Mouse (Mus musculus) thymus, postnatal 0 days (tissue): ENCODE data around the gene 1700029P11Rik. TPM values are rescaled to one million over a fixed set of nuclear protein-coding genes. Genes with fewer than 3 reads are reported as not detected.
A peak's percentile ranks its signal among the peaks of the same experiment; 100 is the strongest.

Experiments
- DNase-seq: peaks from one replicate; pipeline ENCODE4 v3.0.0-alpha.2; 2015; ENCODE audit warnings: low spot score
- polyA plus RNA-seq: library from polyadenylated mRNA; unstranded; fragments of >200 nt; fragmentation: Nextera tagmentation; extraction: Ambion mirVana; gene quantifications from 2 replicates; pipeline ENCODE4 v1.2.1, GENCODE M21; 2015

1700029P11Rik gene
- polyA plus RNA-seq, 1 experiment from 2014 or later: not detected

DNA sequence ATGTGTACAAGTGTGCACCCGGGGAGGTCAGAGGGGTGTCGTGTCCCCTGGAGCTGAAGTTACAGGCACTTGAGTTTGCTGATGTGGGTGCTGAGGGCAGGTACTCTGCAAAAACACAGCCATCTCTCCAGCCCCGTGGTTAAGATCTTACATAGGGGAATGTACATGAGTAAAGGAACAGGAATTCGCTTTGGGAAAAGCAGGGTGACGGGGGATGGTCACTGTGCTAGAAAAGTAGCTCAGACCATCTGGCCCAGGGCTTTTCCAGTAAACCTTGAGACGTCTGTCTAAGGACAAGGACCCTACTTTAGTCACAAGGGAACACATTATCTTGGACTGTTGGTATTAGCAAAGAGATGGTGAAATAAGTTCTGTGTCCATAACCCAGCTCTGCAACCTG lies 31.6 kb downstream of the 1700029P11Rik start:
- DNase-seq: no peak

DNA sequence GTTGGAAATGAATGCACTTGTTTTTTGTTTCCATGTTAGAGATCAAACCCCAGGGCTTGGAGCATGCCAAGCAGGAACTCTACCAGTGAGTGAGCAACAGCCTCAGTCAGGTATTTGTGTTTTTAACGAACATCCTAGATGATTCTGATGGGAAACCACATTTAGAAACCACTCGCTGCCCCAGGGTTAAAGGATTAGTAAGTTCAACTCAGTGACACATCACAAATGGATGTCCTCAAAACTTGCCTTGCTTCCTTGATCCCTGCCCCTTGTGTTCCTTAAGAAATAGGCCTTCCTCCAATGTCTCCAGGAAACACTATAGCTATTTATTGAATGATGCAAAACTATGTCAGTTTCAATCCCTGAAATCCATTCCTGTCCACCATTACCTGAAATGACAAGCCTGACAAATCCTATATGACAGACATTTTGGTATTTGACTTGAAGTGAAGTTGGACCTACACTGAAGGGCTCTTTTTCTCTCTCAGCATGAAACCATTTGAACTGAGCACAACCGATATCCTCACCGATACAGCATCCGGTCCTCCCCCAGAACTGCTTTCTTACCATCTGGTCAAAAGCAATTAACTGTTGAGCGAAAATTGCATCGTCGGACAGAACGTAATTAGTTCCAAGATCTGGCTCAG lies 34.5 kb downstream of the 1700029P11Rik start:
- no peak for DNase-seq

DNA sequence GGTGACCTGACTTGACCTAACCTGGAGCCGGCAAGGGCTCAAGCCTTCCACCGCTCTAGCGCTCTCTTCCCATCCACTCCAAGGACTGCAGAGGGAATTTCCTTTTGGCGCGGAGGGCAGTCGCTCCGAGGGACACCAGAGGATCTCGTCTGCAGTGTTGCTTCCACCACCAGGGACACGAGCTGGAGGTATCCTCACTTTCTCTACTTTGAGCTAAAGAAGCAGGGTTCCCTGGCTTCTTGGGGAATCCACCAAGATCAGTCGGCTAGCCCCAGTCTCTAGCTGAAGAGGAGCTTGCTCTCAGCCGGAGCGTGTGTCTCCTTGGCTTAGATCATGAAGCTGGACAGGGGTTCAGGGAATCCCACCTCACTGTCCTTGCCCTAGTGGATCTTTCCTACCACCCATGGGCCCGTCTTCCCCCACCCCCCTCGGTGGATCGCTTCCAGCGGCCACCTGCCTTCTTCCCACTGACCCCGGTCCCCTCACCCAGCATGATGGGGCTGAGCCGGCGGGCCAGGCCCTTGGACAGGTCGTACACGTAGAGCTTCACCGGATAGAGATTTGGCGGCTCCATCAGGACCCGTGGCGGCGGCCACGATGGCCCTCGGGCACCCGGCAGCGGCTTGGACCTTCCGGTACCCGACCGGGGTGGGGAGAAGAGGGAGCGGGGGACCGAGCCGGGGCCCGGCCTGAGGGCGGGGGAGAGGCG lies 35.2 kb downstream of the 1700029P11Rik start:
- DNase-seq: peak; percentile 41

DNA sequence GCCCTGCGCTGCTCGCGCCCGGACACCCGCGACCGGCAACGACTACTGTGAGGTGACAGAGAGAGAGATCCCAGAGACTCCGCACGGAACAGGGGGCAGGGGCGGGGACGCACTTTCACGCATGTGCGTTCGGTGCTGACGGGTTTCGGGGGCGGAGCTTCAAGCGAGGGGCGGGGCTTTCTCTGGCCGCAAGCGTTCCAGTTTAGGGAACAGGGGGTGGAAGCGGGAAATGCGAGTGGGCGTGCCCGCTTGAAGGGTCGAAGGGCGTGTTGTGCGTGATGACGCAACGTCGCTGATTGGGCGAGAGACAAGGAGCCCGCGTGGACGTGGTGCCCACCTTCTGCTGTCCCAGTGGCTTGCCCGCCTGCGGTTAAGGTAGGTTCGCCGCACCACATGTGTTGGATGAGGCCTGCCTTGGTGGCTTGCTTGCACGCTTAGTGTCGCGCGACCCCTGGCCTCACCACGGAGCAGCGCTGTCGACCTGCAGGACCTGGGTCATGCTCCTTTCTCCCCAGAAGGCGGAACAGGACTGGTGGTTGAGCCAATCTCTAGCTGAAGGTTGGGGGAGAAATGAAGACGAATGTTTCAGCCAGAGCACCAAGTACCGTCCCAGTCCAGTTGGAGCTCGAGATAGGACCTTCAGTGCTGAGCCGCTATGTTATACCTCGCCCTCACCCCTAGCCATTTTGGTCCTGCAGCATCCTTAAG lies 35.9 kb downstream of the 1700029P11Rik start:
- peak; percentile 100 for DNase-seq

DNA sequence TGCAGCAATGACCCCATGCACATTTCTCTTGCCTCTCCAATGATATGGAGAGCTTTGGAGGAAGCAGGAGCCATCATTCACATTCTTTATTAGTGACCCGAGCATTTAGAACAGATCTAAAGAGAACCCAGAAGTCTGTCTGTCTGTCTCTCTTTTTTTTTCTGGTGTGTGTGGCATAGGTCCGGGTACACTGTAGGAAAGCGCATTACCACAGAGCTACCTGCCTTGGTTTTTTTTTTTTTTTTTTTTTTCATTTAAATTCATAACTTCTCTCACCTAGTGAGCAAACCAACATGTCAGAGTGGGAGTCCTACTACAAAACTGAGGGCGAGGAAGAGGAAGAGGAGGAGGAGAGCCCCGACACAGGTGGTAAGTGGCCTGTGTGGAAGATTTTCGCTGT lies 36.5 kb downstream of the 1700029P11Rik start:
- no peak for DNase-seq

DNA sequence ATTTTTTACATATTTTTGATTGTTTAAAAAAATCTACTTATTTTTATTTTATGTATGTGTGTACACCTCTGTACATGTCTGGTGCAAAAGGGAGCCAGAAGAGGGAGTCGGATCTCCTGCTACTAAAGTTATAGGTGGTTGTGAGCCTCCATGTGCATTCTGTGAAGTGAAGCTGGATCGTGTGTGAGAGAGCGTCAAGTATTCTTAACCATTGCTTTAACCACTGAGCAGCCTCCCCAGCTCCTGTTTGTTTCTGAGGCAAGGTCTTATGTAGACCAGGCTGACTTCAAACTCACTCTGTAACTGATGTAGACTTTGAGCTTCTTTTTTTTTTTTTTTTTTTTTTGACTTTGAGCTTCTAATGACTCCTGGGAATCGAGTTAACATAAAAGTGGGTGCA lies 37.1 kb downstream of the 1700029P11Rik start:
- peak; percentile 65 for DNase-seq

DNA sequence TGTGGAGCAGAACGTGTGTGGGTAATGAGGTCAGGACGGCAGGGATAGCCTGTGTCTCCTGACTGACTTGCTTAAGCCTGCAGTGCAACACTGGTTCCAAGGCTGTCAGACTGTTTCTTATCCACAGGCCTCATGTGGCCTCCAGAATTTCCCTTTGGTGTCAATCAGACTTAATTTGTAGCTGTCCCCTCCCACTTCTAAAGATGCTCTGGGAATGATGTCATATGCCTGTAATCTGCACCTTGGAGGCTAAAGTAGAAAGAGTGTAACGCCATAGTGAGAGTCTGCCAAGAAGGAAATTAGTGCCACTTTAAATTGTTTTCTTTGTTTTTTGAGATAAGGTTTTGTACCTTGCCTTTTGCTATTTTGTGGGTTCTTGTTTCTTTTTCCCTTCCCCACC lies 38.9 kb downstream of the 1700029P11Rik start:
- no peak for DNase-seq

DNA sequence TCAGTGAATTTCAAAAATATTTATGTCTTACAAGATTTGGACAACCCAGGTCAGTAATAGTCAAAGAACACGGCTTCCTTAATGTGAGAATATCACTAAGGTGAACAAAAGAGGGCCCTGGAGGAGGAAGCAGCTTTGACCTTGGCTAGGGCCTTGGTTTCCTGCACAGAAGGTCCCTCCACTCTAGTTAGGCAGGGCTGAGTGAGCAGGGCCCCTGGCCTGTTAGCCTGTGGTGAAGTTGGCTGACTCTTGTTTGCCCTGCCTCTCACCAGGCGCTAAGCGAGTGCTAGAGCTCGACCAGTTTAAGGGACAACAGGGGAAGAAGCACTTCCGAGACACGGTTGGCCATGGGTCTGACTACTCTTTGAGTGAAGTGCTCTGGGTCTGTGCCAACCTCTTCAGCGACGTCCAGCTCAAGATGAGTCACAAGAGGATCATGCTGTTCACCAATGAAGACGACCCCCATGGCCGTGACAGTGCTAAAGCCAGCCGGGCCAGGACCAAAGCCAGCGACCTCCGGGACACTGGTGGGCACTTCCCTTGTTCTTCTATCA lies 42.3 kb downstream of the 1700029P11Rik start:
- no peak for DNase-seq

DNA sequence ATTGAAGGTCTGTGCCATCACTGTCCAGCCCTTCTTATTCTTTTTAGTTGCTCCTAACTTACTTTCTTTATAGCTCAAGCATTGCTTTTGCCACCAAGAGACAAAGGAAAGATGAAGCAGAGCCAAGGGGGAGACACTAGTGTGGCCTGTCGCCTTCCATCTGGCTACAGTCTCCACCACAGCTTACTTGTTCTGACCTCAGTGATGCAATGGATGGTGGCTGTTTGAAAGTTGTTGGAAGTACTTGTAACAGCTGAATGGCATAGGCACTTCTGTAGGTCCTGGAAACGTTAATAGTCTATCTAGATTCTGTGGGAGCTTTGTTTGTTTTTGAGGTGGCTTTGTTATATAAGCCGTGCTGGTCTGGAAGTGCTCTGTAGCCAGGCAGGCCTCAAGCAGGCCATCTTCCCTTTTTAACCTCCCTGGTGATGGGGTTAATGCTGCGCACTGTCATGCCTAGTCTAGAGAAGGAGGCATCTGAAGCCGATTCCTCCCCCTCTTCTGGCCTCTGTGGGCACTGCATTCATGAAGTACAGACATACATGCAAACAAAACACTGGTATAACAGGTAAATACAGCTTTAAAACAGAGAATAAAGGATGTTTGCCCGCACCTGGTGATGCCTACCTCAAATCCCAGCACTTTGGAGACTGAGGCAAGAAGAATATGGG lies 43.8 kb downstream of the 1700029P11Rik start:
- DNase-seq: peak; percentile 67

DNA sequence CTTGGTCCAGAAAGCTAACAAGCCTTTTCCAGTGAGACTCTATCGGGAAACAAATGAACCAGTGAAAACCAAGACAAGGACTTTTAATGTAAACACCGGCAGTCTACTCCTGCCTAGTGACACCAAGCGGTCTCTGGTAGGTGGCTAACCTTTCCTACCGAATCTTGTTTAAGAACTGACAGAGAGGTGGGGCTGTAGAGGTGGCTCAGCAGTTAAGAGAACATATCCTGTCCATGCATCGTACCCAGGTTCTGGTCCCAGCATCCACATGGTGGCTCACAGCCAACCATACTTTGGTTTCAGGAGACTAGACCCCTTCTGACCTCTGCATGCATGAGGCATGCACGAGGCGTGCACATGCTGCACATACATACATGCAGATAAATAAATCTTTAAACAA lies 46.9 kb downstream of the 1700029P11Rik start:
- DNase-seq: peak; percentile 73

DNA sequence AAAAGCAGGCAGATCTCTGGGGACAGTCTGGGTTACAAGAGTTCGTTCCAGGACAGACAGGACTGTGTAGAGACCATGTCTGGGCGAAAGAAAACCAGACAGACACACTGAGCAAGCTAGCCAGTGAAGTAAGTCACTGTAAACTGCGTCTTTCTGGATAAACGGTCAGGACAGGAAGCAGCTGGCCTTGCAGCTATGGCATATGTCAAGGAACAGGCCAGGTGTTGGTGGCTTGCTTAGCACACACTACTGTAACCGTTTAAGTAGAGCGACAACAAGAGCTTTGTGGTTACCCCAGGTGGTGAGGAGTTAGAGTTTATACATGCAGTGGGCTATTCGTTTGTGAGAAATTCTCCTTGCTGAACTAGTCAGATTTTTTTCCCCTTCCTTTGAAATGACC lies 47.4 kb downstream of the 1700029P11Rik start:
- peak; percentile 95 for DNase-seq

Other genes starting within 250 kb of the 1700029P11Rik start
- gene Zc3h7b, start 235.5 kb upstream of the 1700029P11Rik start, polyA plus RNA-seq: 14.5 and 17.6 TPM in 2 replicates
- gene Rangap1, start 235.0 kb upstream of the 1700029P11Rik start, polyA plus RNA-seq: 67.1 and 71.0 TPM in 2 replicates
- 12.3 and 14.8 TPM in 2 replicates for gene Tef, start 178.1 kb upstream of the 1700029P11Rik start, polyA plus RNA-seq
- gene Tob2, start 121.7 kb upstream of the 1700029P11Rik start, polyA plus RNA-seq: 28.8 TPM in 2 replicates
- gene Phf5a, start 108.6 kb upstream of the 1700029P11Rik start, polyA plus RNA-seq: 154 and 161 TPM in 2 replicates
- gene Aco2, start 108.2 kb upstream of the 1700029P11Rik start, polyA plus RNA-seq: 126 and 136 TPM in 2 replicates
- gene Polr3h, start 54.3 kb upstream of the 1700029P11Rik start, polyA plus RNA-seq: 81.8 and 84.1 TPM in 2 replicates
- 0.62 and 0.88 TPM in 2 replicates for gene Csdc2, start 43.8 kb upstream of the 1700029P11Rik start, polyA plus RNA-seq
- gene Pmm1, start 19.6 kb upstream of the 1700029P11Rik start, polyA plus RNA-seq: 45.1 and 50.5 TPM in 2 replicates
- gene Xrcc6, start 7.3 kb downstream of the 1700029P11Rik start, polyA plus RNA-seq: 441 and 472 TPM in 2 replicates
- 160 and 169 TPM in 2 replicates for gene Desi1, start 53.3 kb downstream of the 1700029P11Rik start, polyA plus RNA-seq
- 387 and 431 TPM in 2 replicates for gene Snu13, start 67.1 kb downstream of the 1700029P11Rik start, polyA plus RNA-seq
- gene 4930407I10Rik, start 78.6 kb downstream of the 1700029P11Rik start, polyA plus RNA-seq: 0.04 TPM in 1 of 2 replicates, not detected in the other
- gene Mei1, start 89.5 kb downstream of the 1700029P11Rik start, polyA plus RNA-seq: 0.04 TPM in 1 of 2 replicates, not detected in the other
- 34.1 and 34.4 TPM in 2 replicates for gene Ccdc134, start 147.4 kb downstream of the 1700029P11Rik start, polyA plus RNA-seq
- gene Srebf2, start 166.6 kb downstream of the 1700029P11Rik start, polyA plus RNA-seq: 152 and 161 TPM in 2 replicates
- 0.15 and 0.26 TPM in 2 replicates for gene Shisa8, start 232.3 kb downstream of the 1700029P11Rik start, polyA plus RNA-seq
- 0.22 and 0.49 TPM in 2 replicates for gene Tnfrsf13c, start 243.8 kb downstream of the 1700029P11Rik start, polyA plus RNA-seq